Mouse (Mus musculus) E14TG2a.4 (cell line): ENCODE results near the gene Fryl.
A peak's percentile ranks its signal among the peaks of the same experiment; 100 is the strongest.

ENCODE experiments used
- H3K27me3 ChIP-seq: 2 replicates; pipeline ENCODE4 v1.6.1; 2014; ENCODE audit warnings: low read length, control low read depth; ENCODE audit not compliant: insufficient read depth
- H3K36me3 ChIP-seq: 2 replicates; pipeline ENCODE4 v1.6.1; 2014; ENCODE audit warnings: low read length, control low read depth; ENCODE audit not compliant: insufficient read depth
- H3K4me1 ChIP-seq: replicated peaks from 2 replicates; pipeline ENCODE4 v1.6.1; 2014; ENCODE audit warnings: low read depth, low read length, control low read depth
- H3K4me3 ChIP-seq: replicated peaks from 2 replicates; pipeline ENCODE4 v1.5.1; 2014; ENCODE audit warnings: mild to moderate bottlenecking, low read length
- H3K9me3 ChIP-seq: 2 replicates; pipeline ENCODE4 v1.6.1; 2014; ENCODE audit warnings: low read length, control low read depth
- CTCF ChIP-seq: conservative IDR thresholded peaks from 2 replicates; pipeline ENCODE4 v1.5.1; 2014; ENCODE audit warnings: low read length
- NANOG ChIP-seq: IDR thresholded peaks from 2 replicates; pipeline ENCODE4 v1.6.1; 2014; ENCODE audit warnings: borderline replicate concordance, low read length, mixed read lengths
- POU5F1 ChIP-seq: IDR thresholded peaks from 2 replicates; pipeline ENCODE4 v1.6.1; 2014; ENCODE audit warnings: low read length, borderline replicate concordance

Fryl gene

GRCm38 (mm10) chr5:73141161-73141560, 115.3 kb downstream of the Fryl start:
- Histone ChIP-seq H3K36me3 (peaks cover 49% of the 10 kb centered on the region), H3K4me1 (peaks cover 42% of the 10 kb centered on the region), H3K27me3 (no peaks in the 10 kb centered on the region), H3K4me3 (no peak overlapping the region), H3K9me3 (no peaks in the 10 kb centered on the region)
- no peak for TF ChIP-seq POU5F1
- TF ChIP-seq NANOG: no peak
- TF ChIP-seq CTCF: no peak

- Histone ChIP-seq H3K27me3 (no peaks in the 10 kb centered on the region), H3K4me3 (no peak overlapping the region), H3K4me1 (peaks cover 28% of the 10 kb centered on the region), H3K9me3 (no peaks in the 10 kb centered on the region), H3K36me3 (peaks cover 38% of the 10 kb centered on the region)
- no peak for TF ChIP-seq POU5F1
- TF ChIP-seq NANOG: no peak
Observed at GRCm38 (mm10) chr5:73137561-73137960, 118.9 kb downstream of the Fryl start.

GRCm38 (mm10) chr5:73135959-73136358, 120.5 kb downstream of the Fryl start:
- no peaks in the 10 kb centered on the region for H3K27me3 ChIP-seq
- no peaks in the 10 kb centered on the region for H3K9me3 ChIP-seq
- H3K4me3 ChIP-seq: no peak overlapping the region
- H3K36me3 ChIP-seq: peaks cover 41% of the 10 kb centered on the region
- peaks cover 12% of the 10 kb centered on the region for H3K4me1 ChIP-seq
- no peak for TF ChIP-seq CTCF
- TF ChIP-seq POU5F1: no peak
- no peak for TF ChIP-seq NANOG

GRCm38 (mm10) chr5:73135131-73135530, 121.3 kb downstream of the Fryl start:
- peaks cover 38% of the 10 kb centered on the region for H3K36me3 ChIP-seq
- no peaks in the 10 kb centered on the region for H3K9me3 ChIP-seq
- H3K4me1 ChIP-seq: peaks cover 7% of the 10 kb centered on the region; the same call in 1 of the 2 replicates
- H3K4me3 ChIP-seq: no peak overlapping the region
- H3K27me3 ChIP-seq: no peaks in the 10 kb centered on the region
- TF ChIP-seq NANOG (no peak), CTCF (no peak), POU5F1 (no peak)

GRCm38 (mm10) chr5:73133833-73134185, 122.6 kb downstream of the Fryl start:
- Histone ChIP-seq H3K36me3 (peaks cover 38% of the 10 kb centered on the region), H3K4me3 (no peak overlapping the region), H3K27me3 (no peaks in the 10 kb centered on the region), H3K4me1 (peaks cover 7% of the 10 kb centered on the region; the same call in 1 of the 2 replicates), H3K9me3 (no peaks in the 10 kb centered on the region)
- peak; percentile 58 for TF ChIP-seq CTCF
- no peak for TF ChIP-seq POU5F1
- no peak for TF ChIP-seq NANOG

- Histone ChIP-seq H3K4me1 (peaks cover 7% of the 10 kb centered on the region; the same call in 1 of the 2 replicates), H3K4me3 (no peak overlapping the region), H3K27me3 (no peaks in the 10 kb centered on the region), H3K9me3 (no peaks in the 10 kb centered on the region), H3K36me3 (peaks cover 41% of the 10 kb centered on the region)
- TF ChIP-seq POU5F1 (no peak), NANOG (no peak), CTCF (no peak)
Observed at GRCm38 (mm10) chr5:73132998-73133832, 123.2 kb downstream of the Fryl start.

- TF ChIP-seq NANOG: no peak
- no peak for TF ChIP-seq POU5F1
- no peak for TF ChIP-seq CTCF
- H3K4me3 ChIP-seq: no peak overlapping the region
- H3K36me3 ChIP-seq: peaks cover 54% of the 10 kb centered on the region
Observed at GRCm38 (mm10) chr5:73130984-73131383, 125.4 kb downstream of the Fryl start.

GRCm38 (mm10) chr5:73129871-73130270, 126.5 kb downstream of the Fryl start:
- Histone ChIP-seq H3K4me1 (no peaks in the 10 kb centered on the region), H3K27me3 (no peaks in the 10 kb centered on the region), H3K4me3 (no peak overlapping the region), H3K9me3 (no peaks in the 10 kb centered on the region), H3K36me3 (peaks cover 59% of the 10 kb centered on the region)
- TF ChIP-seq NANOG: no peak
- TF ChIP-seq POU5F1: no peak
- TF ChIP-seq CTCF: no peak

More at GRCm38 (mm10) chr5:73130984-73131383, 125.4 kb downstream of the Fryl start:
- H3K27me3 ChIP-seq: no peaks in the 10 kb centered on the region
- H3K4me1 ChIP-seq: no peaks in the 10 kb centered on the region
- no peaks in the 10 kb centered on the region for H3K9me3 ChIP-seq
